Mouse (Mus musculus): ENCODE measurements around the gene Ltn1. TPM values are rescaled to one million over a fixed set of nuclear protein-coding genes. Genes with fewer than 3 reads are reported as not detected.
A peak's percentile ranks its signal among the peaks of the same experiment; 100 is the strongest.

Ltn1 gene
- polyA plus RNA-seq (2015; fragmentation: Nextera tagmentation; extraction: Ambion mirVana): 21.8 and 23.9 TPM in 2 replicates

DNA sequence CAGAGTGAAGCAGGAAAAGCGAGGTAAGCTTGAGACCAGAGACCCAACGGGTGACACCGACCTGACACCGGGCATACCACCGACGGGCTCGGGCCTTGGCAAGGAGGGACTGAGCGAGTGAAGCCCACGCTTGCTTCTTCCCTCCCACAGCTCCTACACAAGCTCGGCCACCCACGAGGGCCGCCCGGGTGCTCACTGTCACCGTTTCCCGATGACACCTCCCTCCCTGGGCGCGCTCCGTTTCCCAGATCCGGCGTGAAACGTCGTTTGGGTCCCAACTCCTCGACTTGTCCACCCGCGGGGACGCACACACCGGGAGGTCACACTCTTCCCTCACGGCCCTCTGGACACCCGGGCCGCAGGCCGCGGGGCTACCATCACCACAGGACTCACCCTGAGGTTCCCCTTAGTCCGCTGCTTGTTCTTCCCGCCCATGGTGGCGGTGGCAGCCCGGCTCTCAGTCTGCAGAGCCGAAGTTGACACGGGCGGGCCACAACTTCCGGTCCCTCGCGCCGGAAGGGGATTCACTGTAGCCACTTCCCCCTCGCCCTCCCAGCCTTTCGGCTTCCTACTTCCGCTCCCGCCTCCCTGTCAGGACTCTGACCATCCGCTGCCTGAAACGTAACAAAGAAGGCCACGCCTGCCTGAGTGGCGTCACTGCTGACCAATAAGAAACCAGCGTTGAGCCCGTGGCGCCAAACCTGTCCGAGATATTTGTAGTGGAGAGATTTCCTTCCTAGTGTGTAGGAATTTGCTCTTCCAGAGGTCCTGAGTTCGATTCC, at the start of gene Ltn1:
Gene Ltn1 (minus strand): TSS at position 580 of the 782 bp plus-strand sequence.
- no peaks in the 10 kb centered on the region for H3K27me3 ChIP-seq (replicated peaks)
- peak within 1 kb of the TSS; percentile 88 for H3K4me2 ChIP-seq
- ATAC-seq (ENCODE audit: low FRiP score): peak; percentile 99
- H3K27ac ChIP-seq (replicated peaks): peak within 1 kb of the TSS; percentile 73
- H3K4me3 ChIP-seq (replicated peaks): peak within 1 kb of the TSS; percentile 90
- H3K4me1 ChIP-seq: peaks cover 14% of the 10 kb centered on the region
- WGBS: under 1% methylated on average over 56 of the region's 56 CpGs
- H3K9me3 ChIP-seq (replicated peaks): no peaks in the 10 kb centered on the region
- H3K36me3 ChIP-seq: peaks cover 9% of the 10 kb centered on the region; the same call in 1 of the 2 replicates
- peak within 1 kb of the TSS; percentile 79 for H3K9ac ChIP-seq (replicated peaks)

- Histone ChIP-seq H3K27ac (replicated peaks) (no peak overlapping the region), H3K4me3 (replicated peaks) (no peak overlapping the region), H3K4me1 (no peaks in the 10 kb centered on the region), H3K36me3 (peaks cover 74% of the 10 kb centered on the region), H3K27me3 (replicated peaks) (no peaks in the 10 kb centered on the region), H3K4me2 (no peak overlapping the region), H3K9ac (replicated peaks) (no peak overlapping the region), H3K9me3 (replicated peaks) (no peaks in the 10 kb centered on the region)
- WGBS: 93% methylated on average over 4 of the region's 4 CpGs
- ATAC-seq (ENCODE audit: low FRiP score): no peak
Observed at GRCm38 (mm10) chr16:87470579-87470978, 38.2 kb upstream of the Ltn1 start.

GRCm38 (mm10) chr16:87458752-87459151, 26.3 kb upstream of the Ltn1 start:
- H3K4me2 ChIP-seq: no peak overlapping the region
- H3K9me3 ChIP-seq (replicated peaks): no peaks in the 10 kb centered on the region
- 96% methylated on average over 3 of the region's 3 CpGs for WGBS
- peaks cover 26% of the 10 kb centered on the region for H3K4me1 ChIP-seq
- no peak overlapping the region for H3K9ac ChIP-seq (replicated peaks)
- no peak for ATAC-seq (ENCODE audit: low FRiP score)
- no peak overlapping the region for H3K27ac ChIP-seq (replicated peaks)
- no peak overlapping the region for H3K4me3 ChIP-seq (replicated peaks)
- H3K36me3 ChIP-seq: peaks cover 25% of the 10 kb centered on the region
- no peaks in the 10 kb centered on the region for H3K27me3 ChIP-seq (replicated peaks)

GRCm38 (mm10) chr16:87455180-87455611, 22.8 kb upstream of the Ltn1 start:
- Histone ChIP-seq H3K4me3 (replicated peaks) (peak overlapping the region; percentile 69), H3K27me3 (replicated peaks) (no peaks in the 10 kb centered on the region), H3K27ac (replicated peaks) (peak overlapping the region; percentile 86), H3K9me3 (replicated peaks) (no peaks in the 10 kb centered on the region), H3K4me1 (peaks cover 26% of the 10 kb centered on the region), H3K9ac (replicated peaks) (peak overlapping the region; percentile 90), H3K36me3 (peaks cover 9% of the 10 kb centered on the region), H3K4me2 (peak overlapping the region; percentile 87)
- under 1% methylated on average over 38 of the region's 38 CpGs for WGBS
- ATAC-seq (ENCODE audit: low FRiP score): peak; percentile 72

DNA sequence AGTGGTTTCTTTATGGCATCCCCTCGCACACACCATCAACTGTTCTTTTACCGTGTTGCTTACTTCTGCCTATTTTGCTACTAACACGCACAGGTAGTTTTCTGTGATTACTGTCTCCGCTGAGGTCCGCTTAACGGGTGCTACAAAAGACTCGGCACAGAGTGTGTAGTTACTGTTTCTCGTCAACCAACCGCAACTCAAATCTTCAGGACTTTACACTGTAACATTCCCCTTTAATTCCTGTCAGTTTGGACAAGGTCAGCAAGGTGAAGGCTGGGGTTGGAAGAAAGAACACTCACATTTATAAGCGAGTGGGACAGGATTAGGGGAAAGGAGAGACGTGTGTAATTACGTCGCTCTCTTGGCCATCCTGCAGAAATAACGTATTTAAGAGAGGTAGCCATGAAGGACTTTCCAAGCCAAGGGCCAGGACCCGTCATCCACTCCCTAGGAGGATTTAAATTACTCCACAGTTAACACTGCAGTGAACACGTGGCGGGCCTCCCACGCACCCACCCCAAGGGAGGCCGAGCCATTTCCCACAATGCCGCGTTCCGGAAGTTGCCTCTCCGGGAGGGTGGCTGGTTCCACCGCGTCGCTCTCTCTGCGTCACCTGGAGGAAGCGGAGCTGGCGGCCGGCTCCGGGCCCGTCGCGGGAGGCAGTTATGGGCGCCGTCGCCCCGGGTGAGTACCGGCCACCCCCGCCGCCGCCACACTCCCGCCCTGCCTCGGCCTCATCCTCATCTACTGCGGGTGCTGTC, 22.2 kb upstream of the Ltn1 start, which contains the start of gene Usp16:
Gene Usp16 (plus strand): TSS at position 285 of the 761 bp plus-strand sequence.
- Histone ChIP-seq H3K27ac (replicated peaks) (peak within 1 kb of the TSS; percentile 86), H3K27me3 (replicated peaks) (no peaks in the 10 kb centered on the region), H3K4me2 (peak within 1 kb of the TSS; percentile 87), H3K4me1 (peaks cover 26% of the 10 kb centered on the region), H3K4me3 (replicated peaks) (peak within 1 kb of the TSS; percentile 69), H3K9me3 (replicated peaks) (no peaks in the 10 kb centered on the region), H3K9ac (replicated peaks) (peak within 1 kb of the TSS; percentile 90), H3K36me3 (peaks cover 5% of the 10 kb centered on the region)
- 6% methylated on average over 45 of the region's 45 CpGs for WGBS
- ATAC-seq (ENCODE audit: low FRiP score): peak; percentile 98

DNA sequence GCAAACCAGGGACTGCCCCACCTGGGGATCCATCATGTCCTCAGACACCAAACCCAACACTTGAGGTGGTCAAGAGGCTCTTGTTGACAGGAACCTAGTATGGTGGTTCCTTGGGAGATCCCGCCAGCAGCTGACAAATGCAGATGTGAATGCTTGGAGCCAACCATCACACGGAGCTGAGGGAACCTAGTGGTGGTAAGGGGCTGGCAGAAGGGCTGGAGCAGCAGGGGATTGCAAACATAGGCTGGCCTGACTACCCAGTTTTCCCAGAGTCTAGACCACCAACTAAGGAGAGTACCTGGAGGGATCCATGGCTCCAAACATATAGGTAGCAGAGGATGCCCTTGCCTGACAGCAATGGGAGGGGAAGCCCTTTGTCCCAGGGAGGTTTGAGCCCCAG, 20.8 kb upstream of the Ltn1 start:
- Histone ChIP-seq H3K4me1 (peaks cover 26% of the 10 kb centered on the region), H3K9me3 (replicated peaks) (no peaks in the 10 kb centered on the region), H3K4me3 (replicated peaks) (no peak overlapping the region), H3K9ac (replicated peaks) (no peak overlapping the region), H3K4me2 (no peak overlapping the region), H3K27me3 (replicated peaks) (no peaks in the 10 kb centered on the region), H3K36me3 (no peaks in the 10 kb centered on the region), H3K27ac (replicated peaks) (no peak overlapping the region)
- WGBS: 84% methylated on average over 2 of the region's 2 CpGs
- no peak for ATAC-seq (ENCODE audit: low FRiP score)

DNA sequence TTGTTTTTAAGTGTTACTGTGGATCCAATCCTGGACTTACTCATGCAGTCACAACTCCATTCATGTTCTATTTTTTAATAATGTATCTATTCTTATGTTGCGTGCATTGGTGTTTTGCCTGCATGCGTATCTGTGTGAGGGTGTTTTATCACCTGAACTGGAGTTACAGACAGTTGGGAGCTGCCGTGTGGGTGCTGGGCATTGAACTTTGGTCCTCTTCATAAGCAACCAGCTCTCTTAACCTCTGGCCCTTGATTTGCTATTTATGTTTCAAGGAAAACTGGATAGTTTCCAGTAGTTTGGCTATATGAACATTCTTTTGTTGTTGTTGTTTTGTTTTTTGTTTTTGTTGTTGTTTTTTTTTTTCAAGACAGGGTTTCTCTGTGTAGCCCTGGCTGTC, 13.1 kb upstream of the Ltn1 start:
- Histone ChIP-seq H3K27me3 (replicated peaks) (0 out of 2 replicates have a peak, but pooled peaks cover 4% of the 10 kb centered on the region), H3K27ac (replicated peaks) (no peak overlapping the region), H3K4me1 (peaks cover 11% of the 10 kb centered on the region), H3K9me3 (replicated peaks) (no peaks in the 10 kb centered on the region), H3K4me3 (replicated peaks) (no peak overlapping the region), H3K36me3 (no peaks in the 10 kb centered on the region), H3K4me2 (no peak overlapping the region), H3K9ac (replicated peaks) (no peak overlapping the region)
- ATAC-seq (ENCODE audit: low FRiP score): no peak
- 96% methylated on average over 3 of the region's 3 CpGs for WGBS

- no peaks in the 10 kb centered on the region for H3K36me3 ChIP-seq
- no peak for ATAC-seq (ENCODE audit: low FRiP score)
- H3K9me3 ChIP-seq (replicated peaks): no peaks in the 10 kb centered on the region
Observed at GRCm38 (mm10) chr16:87445110-87445509, 12.7 kb upstream of the Ltn1 start.

DNA sequence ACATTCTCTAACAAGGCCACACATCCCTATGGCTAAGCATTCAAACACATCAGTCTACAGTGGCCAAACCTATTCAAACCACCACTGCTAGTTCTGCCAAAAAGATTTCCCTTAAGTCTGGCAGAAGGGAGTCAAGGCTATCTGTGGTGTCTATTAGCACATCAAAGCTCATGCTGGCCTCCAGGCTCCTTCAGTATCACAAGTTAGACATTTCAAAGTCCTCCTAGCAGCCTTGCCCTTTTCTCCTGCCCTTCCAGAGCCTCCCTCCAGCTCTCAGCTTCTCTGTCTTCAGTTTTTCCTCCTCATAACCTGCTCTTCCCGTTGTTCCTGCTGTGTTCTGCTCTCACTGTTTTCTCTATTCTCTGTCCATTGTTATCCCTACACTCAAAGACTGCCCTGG, 11.7 kb upstream of the Ltn1 start:
- Histone ChIP-seq H3K9me3 (replicated peaks) (no peaks in the 10 kb centered on the region), H3K27me3 (replicated peaks) (0 out of 2 replicates have a peak, but pooled peaks cover 4% of the 10 kb centered on the region), H3K4me3 (replicated peaks) (no peak overlapping the region), H3K36me3 (no peaks in the 10 kb centered on the region), H3K4me2 (no peak overlapping the region), H3K27ac (replicated peaks) (no peak overlapping the region), H3K4me1 (peaks cover 19% of the 10 kb centered on the region), H3K9ac (replicated peaks) (no peak overlapping the region)
- WGBS: 63% methylated on average over 1 of the region's 1 CpGs
- ATAC-seq (ENCODE audit: low FRiP score): no peak

More at GRCm38 (mm10) chr16:87445110-87445509, 12.7 kb upstream of the Ltn1 start:
- Histone ChIP-seq H3K27ac (replicated peaks) (no peak overlapping the region), H3K4me3 (replicated peaks) (no peak overlapping the region), H3K4me2 (no peak overlapping the region), H3K9ac (replicated peaks) (no peak overlapping the region), H3K27me3 (replicated peaks) (0 out of 2 replicates have a peak, but pooled peaks cover 4% of the 10 kb centered on the region), H3K4me1 (peaks cover 11% of the 10 kb centered on the region)

GRCm38 (mm10) chr16:87443245-87443644, 10.8 kb upstream of the Ltn1 start:
- no peaks in the 10 kb centered on the region for H3K36me3 ChIP-seq
- H3K27ac ChIP-seq (replicated peaks): no peak overlapping the region
- no peak overlapping the region for H3K4me2 ChIP-seq
- 0 out of 2 replicates have a peak, but pooled peaks cover 4% of the 10 kb centered on the region for H3K27me3 ChIP-seq (replicated peaks)
- peaks cover 19% of the 10 kb centered on the region for H3K4me1 ChIP-seq
- no peak overlapping the region for H3K4me3 ChIP-seq (replicated peaks)
- ATAC-seq (ENCODE audit: low FRiP score): no peak
- H3K9ac ChIP-seq (replicated peaks): no peak overlapping the region
- H3K9me3 ChIP-seq (replicated peaks): no peaks in the 10 kb centered on the region

DNA sequence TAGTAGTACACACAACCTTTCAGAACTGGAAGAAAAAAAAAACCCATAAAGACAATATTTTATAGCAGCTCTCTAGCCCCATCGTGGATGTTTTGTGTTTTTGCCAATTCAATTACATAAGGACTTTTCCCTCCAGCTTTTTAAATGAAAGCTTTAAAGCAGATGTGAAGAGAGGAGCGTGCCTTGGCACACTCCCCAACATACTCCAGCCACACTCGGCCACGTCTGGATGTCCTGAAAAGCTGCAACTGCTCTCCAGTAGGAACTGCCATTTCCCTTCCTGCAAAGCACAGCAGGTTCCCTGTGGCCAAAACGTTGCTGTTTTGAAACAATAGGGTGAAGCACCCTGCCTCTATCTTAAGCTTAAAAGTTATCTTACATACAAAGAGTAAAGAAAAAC, 9.9 kb upstream of the Ltn1 start:
- WGBS: 56% methylated on average over 5 of the region's 5 CpGs
- ATAC-seq (ENCODE audit: low FRiP score): no peak
- H3K9ac ChIP-seq (replicated peaks): no peak overlapping the region

More for the DNA sequence above, 9.9 kb upstream of the Ltn1 start:
- H3K36me3 ChIP-seq: no peaks in the 10 kb centered on the region
- H3K27me3 ChIP-seq (replicated peaks): 0 out of 2 replicates have a peak, but pooled peaks cover 4% of the 10 kb centered on the region
- H3K4me1 ChIP-seq: peaks cover 19% of the 10 kb centered on the region
- no peak overlapping the region for H3K4me2 ChIP-seq
- H3K4me3 ChIP-seq (replicated peaks): no peak overlapping the region
- H3K27ac ChIP-seq (replicated peaks): no peak overlapping the region
- H3K9me3 ChIP-seq (replicated peaks): no peaks in the 10 kb centered on the region

All from neural tube, embryonic 15.5 days (tissue).